12 mouse cellular contexts compared by ENCODE assay signal in genomic region chr17:66409070-66409605, GRCm38 (mm10). TPM values are rescaled to one million over a fixed set of nuclear protein-coding genes. Genes with fewer than 3 reads are reported as not detected.
"Had no signal": no experiment of that assay in that cellular context is flagged by ENCODE, and none has a peak within 500 bp of the region (broad histone marks: within the 10 kb centered on the region; RNA-seq: fewer than 3 reads in every experiment).

No protein-coding gene starts in this region.

- H3K9ac ChIP-seq: kidney, embryonic 15.5 days; limb, embryonic 12.5 days; liver, embryonic 13.5 days; liver, postnatal 0 days had no signal

- DNase-seq: kidney, adult 18-20 months; kidney, postnatal 4 days; liver; liver, embryonic 13.5 days; liver, postnatal 0 days; lung, postnatal 14 days; right cerebral cortex, adult 18-20 months; right cerebral cortex, postnatal 25 days had no signal

- H3K4me2 ChIP-seq: kidney, embryonic 15.5 days; limb, embryonic 12.5 days; liver, embryonic 13.5 days had no signal

- H3K9me3 ChIP-seq: kidney, embryonic 15.5 days; limb, embryonic 12.5 days; liver, embryonic 13.5 days had no signal

- ATAC-seq: liver, postnatal 0 days had no signal

- H3K27ac ChIP-seq: kidney, embryonic 15.5 days; layer of hippocampus, adult 2 months; limb, embryonic 12.5 days; liver, embryonic 13.5 days had no signal

- H3K4me1 ChIP-seq: liver, embryonic 13.5 days had no signal

- H3K36me3 ChIP-seq: kidney, embryonic 15.5 days; liver, embryonic 13.5 days had no signal

- H3K4me3 ChIP-seq: kidney, embryonic 15.5 days; layer of hippocampus, adult 2 months; limb, embryonic 12.5 days; liver, embryonic 13.5 days had no signal

RNA-seq across cellular contexts. Expression of gene Mtcl1, which starts 40.4 kb away (rescaled TPM):
- total RNA-seq: megakaryocyte progenitor cell, adult 5-6 weeks had no signal
